Mouse (Mus musculus) right cerebral cortex, postnatal 10 days (tissue): Measurements from ENCODE around the gene Irs1.
A peak's percentile ranks its signal among the peaks of the same experiment; 100 is the strongest.

Experiments used
- DNase-seq, 2 experiments: peaks; one replicate each; pipeline ENCODE4 v3.0.0; 2021; ENCODE audit warnings: low spot score in 2 of 2

Irs1 gene

GRCm38 (mm10) chr1:82257457-82257856, 33.8 kb downstream of the Irs1 start:
- DNase-seq = no peak

GRCm38 (mm10) chr1:82253789-82254445, 37.3 kb downstream of the Irs1 start:
- DNase-seq = no peak

GRCm38 (mm10) chr1:82247221-82247951, 43.8 kb downstream of the Irs1 start:
- DNase-seq = no peak

- DNase-seq = no peak
These were observed 46.2 kb downstream of the Irs1 start for GRCm38 (mm10) chr1:82245002-82245401.

- peak; percentile 38 to 45 for DNase-seq
These were observed 47.9 kb downstream of the Irs1 start for GRCm38 (mm10) chr1:82243260-82243825.

DNA sequence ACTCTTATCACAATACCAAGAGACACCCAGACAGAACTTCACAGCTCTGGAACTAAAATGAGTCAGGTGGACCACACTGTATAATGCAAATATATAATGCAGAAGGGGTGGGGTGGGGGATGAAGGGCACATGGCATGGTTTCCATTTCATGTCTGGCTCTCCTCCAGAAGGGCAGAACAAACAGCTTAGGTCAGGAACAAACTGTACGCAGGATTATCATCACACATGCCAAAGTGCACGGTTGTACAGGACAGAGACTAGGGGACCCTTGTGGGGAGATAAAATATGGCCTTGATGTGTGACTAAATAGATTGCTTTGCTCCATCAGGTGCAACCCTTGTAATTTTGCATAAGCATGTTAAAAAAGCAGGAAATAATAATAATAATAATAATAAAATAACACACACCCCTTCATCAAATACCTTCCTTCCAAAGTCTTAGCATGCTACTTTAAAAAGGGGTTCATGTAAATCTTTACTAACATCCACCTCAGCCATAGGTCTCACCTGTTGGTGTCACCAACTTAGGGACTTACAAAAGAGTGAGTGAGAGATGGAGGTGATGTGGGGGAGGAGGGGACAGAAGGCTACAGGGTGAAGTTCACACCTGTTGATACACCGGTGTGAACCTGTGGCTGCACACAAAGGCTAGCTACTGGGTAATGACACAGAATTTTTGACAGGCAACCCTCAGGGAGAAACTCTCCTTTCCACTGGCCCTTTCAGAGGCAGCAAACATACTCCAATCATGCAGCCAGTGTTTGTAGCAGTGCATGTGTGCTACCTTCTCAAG, 51.6 kb downstream of the Irs1 start:
- no peak for DNase-seq

GRCm38 (mm10) chr1:82238245-82238644, 53.0 kb downstream of the Irs1 start:
- no peak for DNase-seq

DNA sequence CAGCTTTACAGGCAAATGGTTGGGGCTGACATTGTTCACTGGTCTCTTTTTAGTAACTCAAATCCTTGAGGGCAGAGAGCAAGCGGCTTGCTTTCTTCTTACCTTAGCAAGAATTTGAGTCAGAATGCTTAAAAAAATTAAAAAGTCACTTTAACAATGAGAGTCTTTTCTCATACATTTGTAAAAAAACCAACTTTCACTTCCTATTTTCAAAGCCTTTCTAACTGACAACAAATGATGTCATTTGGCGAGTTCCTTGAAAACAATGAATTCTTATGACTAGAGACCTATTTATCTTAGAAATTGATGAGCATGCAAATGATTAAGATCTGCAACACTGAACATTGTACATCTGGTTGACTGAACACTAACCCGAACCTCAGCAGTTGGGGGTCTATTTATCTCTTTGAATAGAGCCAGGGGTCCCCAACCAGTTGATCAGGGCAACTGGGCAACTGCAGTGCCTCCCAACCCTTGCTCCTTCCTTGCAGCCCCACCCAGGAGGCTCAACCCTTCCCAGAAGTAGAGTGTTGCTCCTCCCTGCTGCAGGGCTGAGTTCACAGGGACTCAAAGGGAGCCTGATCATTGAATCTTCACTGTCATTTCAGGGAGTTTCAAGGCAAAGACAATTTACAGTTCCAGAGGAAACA, 55.6 kb downstream of the Irs1 start:
- no peak for DNase-seq

GRCm38 (mm10) chr1:82234616-82235015, 56.6 kb downstream of the Irs1 start:
- DNase-seq = no peak

GRCm38 (mm10) chr1:82232812-82233211, 58.4 kb downstream of the Irs1 start, which contains the start of gene Gm9747:
TSS of gene Gm9747 (plus strand) at chr1:82233112.
- DNase-seq = no peak

- DNase-seq = no peak
These were observed 62.4 kb downstream of the Irs1 start for GRCm38 (mm10) chr1:82228841-82229240.

DNA sequence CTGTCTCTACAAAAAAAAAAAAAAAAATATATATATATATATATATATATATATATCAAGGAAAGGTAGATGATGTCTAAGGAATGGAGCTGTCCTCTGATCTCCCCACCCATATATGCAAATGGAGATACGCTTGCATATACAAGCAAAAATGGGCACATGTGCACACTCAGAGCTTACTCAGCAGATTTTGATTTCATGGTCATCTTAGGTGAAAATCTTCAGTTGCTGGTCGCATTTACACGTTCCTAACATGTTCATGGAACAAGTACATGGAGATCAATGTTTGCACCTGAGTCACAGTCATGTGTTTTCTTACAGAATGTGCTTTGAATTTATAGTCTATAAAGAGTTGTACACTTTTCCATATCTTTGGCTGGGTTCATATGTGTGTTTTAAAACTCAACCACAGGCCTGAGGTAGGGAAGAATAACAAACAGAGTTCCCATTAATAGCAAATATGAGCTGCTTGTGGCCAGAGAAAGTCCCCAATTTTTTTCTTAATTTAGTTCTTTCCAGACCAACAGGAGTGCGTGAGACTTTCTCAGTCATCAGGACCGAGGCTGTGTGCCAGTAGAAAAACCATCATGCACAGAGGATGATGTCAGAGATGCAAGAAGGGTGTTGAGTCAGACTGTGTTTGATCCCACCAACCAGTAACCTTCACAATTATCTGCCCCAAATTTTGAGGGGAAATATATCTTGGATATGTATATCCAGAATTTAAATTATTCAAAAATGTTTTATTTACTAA, 68.0 kb downstream of the Irs1 start:
- no peak for DNase-seq

GRCm38 (mm10) chr1:82221462-82221861, 69.8 kb downstream of the Irs1 start:
- DNase-seq = no peak

DNA sequence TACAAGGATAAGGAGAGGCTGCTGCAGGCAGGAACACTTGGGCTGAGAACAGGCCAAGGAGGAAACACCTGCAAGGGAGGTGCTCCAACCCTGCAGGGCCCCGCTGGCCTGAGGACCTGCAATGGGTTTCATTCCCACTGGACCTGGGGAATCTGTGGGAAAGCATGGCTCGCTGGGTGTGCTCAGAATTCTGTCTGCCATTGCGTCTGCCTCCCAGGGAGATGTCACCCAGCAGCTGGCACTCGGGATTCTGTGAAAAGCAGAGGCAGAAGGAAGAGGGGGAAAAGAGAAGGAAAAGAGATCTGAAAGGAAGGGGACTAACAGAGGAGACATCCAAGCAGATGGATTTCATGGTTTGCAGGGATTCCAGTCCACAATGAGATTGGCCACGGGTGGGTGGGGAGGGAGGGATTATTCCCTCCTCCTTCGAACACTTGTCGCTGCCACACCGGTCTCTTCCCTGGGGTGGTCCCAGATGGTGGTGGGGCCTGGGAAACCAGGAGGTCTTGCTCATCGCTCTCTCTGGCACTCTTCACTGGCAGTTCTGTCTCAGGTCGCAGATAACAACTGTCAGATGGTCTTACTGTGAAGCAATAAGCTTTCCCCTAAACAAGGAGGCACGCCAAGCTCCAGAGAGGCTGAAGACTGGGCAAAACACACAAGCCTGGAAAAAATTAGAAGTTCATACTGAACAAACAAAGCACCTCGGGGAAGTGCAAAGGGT, 70.4 kb downstream of the Irs1 start:
- no peak for DNase-seq

GRCm38 (mm10) chr1:82207511-82207910, 83.7 kb downstream of the Irs1 start:
- DNase-seq = no peak

DNA sequence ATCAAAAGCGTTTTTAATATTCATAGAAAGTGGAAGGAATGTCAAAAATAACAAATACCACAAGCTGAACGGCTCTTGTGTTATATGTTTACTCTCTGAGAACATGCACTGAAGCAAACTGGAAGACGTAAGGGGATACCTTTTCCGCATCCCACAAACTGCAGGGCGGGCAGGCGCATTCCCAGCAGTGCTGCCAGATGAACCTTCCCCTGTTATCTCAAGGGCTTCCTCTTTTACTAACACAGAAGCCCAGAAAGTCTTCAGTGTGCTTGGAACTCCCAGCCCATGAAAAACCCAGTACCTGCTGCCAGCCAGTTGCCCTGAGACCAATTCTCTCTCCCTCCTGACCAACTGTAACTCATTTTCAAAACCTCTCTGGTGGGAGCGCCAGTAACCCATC, 90.6 kb downstream of the Irs1 start:
- no peak for DNase-seq

GRCm38 (mm10) chr1:82199918-82200317, 91.3 kb downstream of the Irs1 start:
- no peak for DNase-seq

- no peak for DNase-seq
These were observed 99.6 kb downstream of the Irs1 start for GRCm38 (mm10) chr1:82191579-82191978.

GRCm38 (mm10) chr1:82189516-82189915, 101.7 kb downstream of the Irs1 start:
- peak; percentile 78 to 87 for DNase-seq

GRCm38 (mm10) chr1:82188549-82189231, 102.5 kb downstream of the Irs1 start:
- DNase-seq = no peak
